Mouse (Mus musculus) C2C12 (cell line): ENCODE results near the gene Arhgef40.

Experiments used
- CTCF ChIP-seq: IDR thresholded peaks from one replicate; pipeline ENCODE4 v1.5.1; 2011; ENCODE audit not compliant: control insufficient read depth, insufficient read depth, insufficient read length
- FOSL1 ChIP-seq: IDR thresholded peaks from one replicate; pipeline ENCODE4 v1.8.0; 2011; ENCODE audit warnings: mild to moderate bottlenecking, low read length; ENCODE audit not compliant: poor library complexity, insufficient read depth, severe bottlenecking
- MYOD1 ChIP-seq: IDR thresholded peaks from one replicate; pipeline ENCODE4 v1.6.1; 2011; ENCODE audit warnings: low read depth; ENCODE audit not compliant: control insufficient read depth, insufficient read length

GRCm38 (mm10) chr14:52044901-52045678 is 60.6 kb downstream of the Arhgef40 start:
- no peak for TF ChIP-seq CTCF
- no peak for TF ChIP-seq FOSL1
- no peak for TF ChIP-seq MYOD1
